Mouse (Mus musculus) cerebellum, adult 2 months (tissue): ENCODE measurements at regions not wholly inside any gene's neighbourhood (a gene's known extent, or its start where the extent isn't known, plus 50 kb on each side); places are given as distances from the start of the nearest gene placed in this dataset.

Source experiments
- CTCF ChIP-seq: fragments of 200-500 bp; IDR thresholded peaks from 2 replicates; pipeline ENCODE4 v1.5.1; 2011; ENCODE audit warnings: low read depth, mild to moderate bottlenecking, control low read depth, low read length, moderate library complexity, borderline replicate concordance; ENCODE audit not compliant: insufficient read depth
- POLR2A ChIP-seq: fragments of 200-500 bp; IDR thresholded peaks from 2 replicates; pipeline ENCODE4 v1.6.1; 2011; ENCODE audit warnings: low read length, control low read depth, borderline replicate concordance; ENCODE audit not compliant: insufficient read depth

DNA sequence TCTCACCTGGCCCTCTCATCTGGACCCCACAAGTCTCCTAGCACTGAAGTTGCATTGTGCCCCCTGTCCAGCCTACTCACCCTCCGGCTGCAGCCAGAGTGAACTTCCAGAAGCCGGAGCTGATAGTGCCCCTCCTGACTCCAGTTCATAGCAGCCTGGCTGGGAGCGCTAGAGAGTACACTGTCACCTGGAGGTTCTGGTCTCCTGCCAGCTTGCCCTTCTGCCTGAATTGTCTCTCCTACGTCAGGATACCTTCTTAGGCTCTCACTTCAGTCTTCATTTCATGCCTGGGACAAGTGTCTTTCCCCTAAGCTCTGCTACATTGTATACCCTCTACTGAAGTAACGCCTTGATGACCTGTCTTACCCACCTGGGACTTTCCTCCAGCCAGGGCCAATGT lies 112.3 kb downstream of the Efnb1 start:
- TF ChIP-seq CTCF (no peak), POLR2A (no peak)
